Mouse (Mus musculus) lung, adult 2 months (tissue): Measurements from ENCODE around the gene Mettl23.

Experiments used
- CTCF ChIP-seq: fragments of 200-500 bp; IDR thresholded peaks from 2 replicates; pipeline ENCODE4 v1.5.1; 2011; ENCODE audit warnings: mild to moderate bottlenecking, low read length, control low read depth; ENCODE audit not compliant: insufficient read depth
- POLR2A ChIP-seq: fragments of 200-500 bp; IDR thresholded peaks from 2 replicates; pipeline ENCODE4 v1.6.1; 2011; ENCODE audit warnings: low read depth, mild to moderate bottlenecking, control low read depth, low read length, borderline replicate concordance; ENCODE audit errors: extremely low read depth

DNA sequence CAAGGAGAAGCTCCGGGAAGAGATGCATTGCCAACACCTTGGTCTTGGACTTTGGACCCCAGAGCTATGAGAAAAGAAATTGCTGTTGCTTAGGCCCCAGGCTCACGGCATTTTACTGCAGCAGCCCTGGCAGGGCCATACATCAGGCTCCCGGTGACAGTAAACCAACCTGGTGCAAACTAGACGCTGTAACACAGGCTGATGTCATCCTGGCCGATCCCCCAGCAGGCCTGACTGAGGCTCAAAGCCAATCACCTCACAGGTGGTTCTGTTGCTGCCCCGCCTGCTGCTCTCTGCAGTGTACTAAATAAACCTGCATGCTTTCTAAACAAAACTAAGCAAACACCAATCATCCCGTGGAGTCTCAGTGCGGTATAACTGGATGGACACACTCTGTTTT, 24.4 kb upstream of the Mettl23 start:
- TF ChIP-seq CTCF (no peak), POLR2A (no peak)
